Mouse (Mus musculus) MEL (cell line): ENCODE data around the gene Rfc4. TPM values are rescaled to one million over a fixed set of nuclear protein-coding genes. Genes with fewer than 3 reads are reported as not detected.

Source experiments
- DNase-seq: peaks from one replicate; pipeline ENCODE4 v3.0.0; 2011; ENCODE audit warnings: low read depth, low spot score
- H3K27ac ChIP-seq: 2 replicates; pipeline ENCODE4 v1.5.1; 2012; ENCODE audit warnings: low read depth, mild to moderate bottlenecking, control low read depth, low read length, moderate library complexity; ENCODE audit not compliant: control insufficient read depth
- H3K27me3 ChIP-seq, 2 experiments: fragments of 150-350 bp in 1 of 2; sonication (generic) in 1 of 2; 2 replicates each; pipeline ENCODE4 v1.6.1; 2012; ENCODE audit warnings: low read length in 2 of 2, mild to moderate bottlenecking in 2 of 2, improper control_type of control experiment in 1 of 2, moderate library complexity in 1 of 2; ENCODE audit not compliant: insufficient read depth in 2 of 2, control insufficient read depth in 1 of 2
- H3K36me3 ChIP-seq, 2 experiments: 2 replicates each; pipeline ENCODE4 v1.6.1; 2012 to 2014; ENCODE audit warnings: low read length in 2 of 2, improper control_type of control experiment in 1 of 2, inconsistent platforms in 1 of 2, mild to moderate bottlenecking in 1 of 2; ENCODE audit not compliant: insufficient read depth in 2 of 2, control insufficient read depth in 1 of 2
- H3K4me1 ChIP-seq, 2 experiments: fragments of 150-350 bp in 1 of 2; sonication (generic) in 1 of 2; 2 replicates each; pipeline ENCODE4 v1.6.1; 2012; ENCODE audit warnings: low read length in 2 of 2, improper control_type of control experiment in 1 of 2, mild to moderate bottlenecking in 1 of 2; ENCODE audit not compliant: insufficient read depth in 2 of 2, control insufficient read depth in 1 of 2
- H3K4me3 ChIP-seq, 2 experiments: fragments of 150-350 bp in 1 of 2; sonication (generic) in 1 of 2; 2 replicates each; pipeline ENCODE4 v1.5.1; 2012; ENCODE audit warnings: low read depth in 2 of 2, low read length in 2 of 2, mild to moderate bottlenecking in 2 of 2, moderate library complexity in 2 of 2, control low read depth in 1 of 2, improper control_type of control experiment in 1 of 2; ENCODE audit not compliant: control insufficient read depth in 1 of 2, insufficient read depth in 1 of 2
- H3K79me2 ChIP-seq: 2 replicates; pipeline ENCODE4 v1.6.1; 2012; ENCODE audit warnings: mild to moderate bottlenecking, low read length, moderate library complexity; ENCODE audit not compliant: control insufficient read depth, poor library complexity, insufficient read depth
- H3K9ac ChIP-seq: 2 replicates; pipeline ENCODE4 v1.6.1; 2012; ENCODE audit warnings: low read depth, mild to moderate bottlenecking, control low read depth, low read length, moderate library complexity; ENCODE audit not compliant: control insufficient read depth, poor library complexity, severe bottlenecking
- H3K9me3 ChIP-seq: fragments of 150-350 bp; sonication (generic); replicated peaks from 2 replicates; pipeline ENCODE4 v1.6.1; 2012; ENCODE audit warnings: mild to moderate bottlenecking, low read length, improper control_type of control experiment, moderate library complexity; ENCODE audit not compliant: insufficient read depth
- BHLHE40 ChIP-seq: IDR thresholded peaks from 2 replicates; pipeline ENCODE4 v1.6.1; 2012; ENCODE audit warnings: low read depth, mild to moderate bottlenecking, inconsistent platforms, low read length, improper control_type of control experiment, borderline replicate concordance
- CHD1 ChIP-seq: IDR thresholded peaks from 2 replicates; pipeline ENCODE4 v1.6.1; 2012; ENCODE audit warnings: low read depth, mild to moderate bottlenecking, inconsistent platforms, low read length, improper control_type of control experiment
- CTCF ChIP-seq, 3 experiments: IDR thresholded peaks in 2 of 3; conservative IDR thresholded peaks in 1 of 3; 2 replicates each; pipeline ENCODE4 v1.5.1; 2011 to 2012; ENCODE audit warnings: low read length in 3 of 3, low read depth in 2 of 3, mild to moderate bottlenecking in 2 of 3, improper control_type of control experiment in 1 of 3, inconsistent platforms in 1 of 3, mixed read lengths in 1 of 3, moderate library complexity in 1 of 3; ENCODE audit not compliant: control insufficient read depth in 1 of 3, insufficient read depth in 1 of 3, poor library complexity in 1 of 3, severe bottlenecking in 1 of 3
- EP300 ChIP-seq, 2 experiments: IDR thresholded peaks; 2 replicates each; pipeline ENCODE4 v1.6.1; 2011; ENCODE audit warnings: improper control_type of control experiment in 2 of 2, low read length in 2 of 2, low read depth in 1 of 2, mild to moderate bottlenecking in 1 of 2
- HCFC1 ChIP-seq: IDR thresholded peaks from 2 replicates; pipeline ENCODE4 v1.6.1; 2012; ENCODE audit warnings: low read depth, mild to moderate bottlenecking, inconsistent platforms, low read length, improper control_type of control experiment, moderate library complexity
- KAT2A ChIP-seq: conservative IDR thresholded peaks from 2 replicates; pipeline ENCODE4 v1.6.1; 2012; ENCODE audit warnings: low read depth, low read length, improper control_type of control experiment, inconsistent platforms
- MAX ChIP-seq: IDR thresholded peaks from 2 replicates; pipeline ENCODE4 v1.6.1; 2011; ENCODE audit warnings: low read length, improper control_type of control experiment
- MEF2A ChIP-seq: IDR thresholded peaks from 2 replicates; pipeline ENCODE4 v1.6.1; 2014; ENCODE audit warnings: low read depth, mild to moderate bottlenecking, inconsistent platforms, low read length, improper control_type of control experiment; ENCODE audit not compliant: poor library complexity, insufficient replicate concordance, severe bottlenecking; ENCODE audit errors: extremely low read depth
- MYC ChIP-seq: IDR thresholded peaks from 2 replicates; pipeline ENCODE4 v1.6.1; 2011; ENCODE audit warnings: low read depth, mild to moderate bottlenecking, low read length, improper control_type of control experiment, moderate library complexity
- NRF1 ChIP-seq: IDR thresholded peaks from 2 replicates; pipeline ENCODE4 v1.6.1; 2014; ENCODE audit warnings: low read depth, mild to moderate bottlenecking, inconsistent platforms, low read length, improper control_type of control experiment, moderate library complexity; ENCODE audit not compliant: poor library complexity, insufficient read depth, severe bottlenecking
- POLR2AphosphoS5 ChIP-seq: IDR thresholded peaks from 2 replicates; pipeline ENCODE4 v1.6.1; 2012; ENCODE audit warnings: low read depth, borderline replicate concordance, mild to moderate bottlenecking, inconsistent platforms, low read length, moderate library complexity, mixed read lengths
- RAD21 ChIP-seq: IDR thresholded peaks from 2 replicates; pipeline ENCODE4 v1.6.1; 2011; ENCODE audit warnings: mild to moderate bottlenecking, low read depth, low read length, improper control_type of control experiment
- SMC3 ChIP-seq: IDR thresholded peaks from 2 replicates; pipeline ENCODE4 v1.6.1; 2011; ENCODE audit warnings: low read depth, low read length, improper control_type of control experiment
- TAL1 ChIP-seq: IDR thresholded peaks from 2 replicates; pipeline ENCODE4 v1.6.1; 2012; ENCODE audit warnings: mild to moderate bottlenecking, inconsistent platforms, low read length, moderate library complexity, mixed read lengths
- TBP ChIP-seq: IDR thresholded peaks from 2 replicates; pipeline ENCODE4 v1.8.0; 2011; ENCODE audit warnings: low read depth, low read length, improper control_type of control experiment
- USF2 ChIP-seq, 2 experiments: IDR thresholded peaks; 2 replicates each; pipeline ENCODE4 v1.6.1; 2011 to 2012; ENCODE audit warnings: improper control_type of control experiment in 2 of 2, low read length in 2 of 2, borderline replicate concordance in 1 of 2, inconsistent platforms in 1 of 2, low read depth in 1 of 2, mild to moderate bottlenecking in 1 of 2; ENCODE audit not compliant: insufficient read depth in 1 of 2
- polyA plus RNA-seq, 2 experiments: library from polyadenylated mRNA; stranded (reverse) in 1 of 2; unstranded in 1 of 2; fragments of >175 nt in 1 of 2; fragments of >200 nt in 1 of 2; gene quantifications; 2 replicates each; pipeline versions ENCODE4 v1.2.1 to v1.2.4; 2012; ENCODE audit warnings: low replicate concordance in 2 of 2, low read depth in 1 of 2; ENCODE audit not compliant: insufficient read length in 2 of 2, insufficient read depth in 1 of 2, missing spikeins in 1 of 2
- total RNA-seq: library from RNA; depleted of rRNA; stranded (reverse); fragments of 300-350 nt; gene quantifications from 2 replicates; pipeline ENCODE4 v1.2.3, GENCODE M21; 2012

The Rfc4 gene
- total and polyA plus RNA-seq, 3 experiments = 52.1 to 93.2 TPM; not detected in 1

- H3K9me3 ChIP-seq = no peaks in the 10 kb centered on the region
- H3K9ac ChIP-seq = peak overlapping the region; percentile 94
- peak overlapping the region; percentile 70 for H3K27ac ChIP-seq
- DNase-seq = no peak
- peaks cover 29% of the 10 kb centered on the region for H3K79me2 ChIP-seq
- H3K36me3 ChIP-seq = peaks cover 13 to 15% of the 10 kb centered on the region in 2 experiments
- no peak for TF ChIP-seq NRF1
- 0 out of 2 replicates have a peak, but pooled peaks have one; percentile 30 for TF ChIP-seq MYC
- H3K4me1 ChIP-seq = peaks cover 0 to 13% of the 10 kb centered on the region in 2 experiments; a peak in 2 of 4 replicates
- peak overlapping the region; percentile 70 to 71 for H3K4me3 ChIP-seq
- H3K27me3 ChIP-seq = no peaks in the 10 kb centered on the region
These were observed 245 bp downstream of the Rfc4 start for GRCm38 (mm10) chr16:23127311-23127672.

DNA sequence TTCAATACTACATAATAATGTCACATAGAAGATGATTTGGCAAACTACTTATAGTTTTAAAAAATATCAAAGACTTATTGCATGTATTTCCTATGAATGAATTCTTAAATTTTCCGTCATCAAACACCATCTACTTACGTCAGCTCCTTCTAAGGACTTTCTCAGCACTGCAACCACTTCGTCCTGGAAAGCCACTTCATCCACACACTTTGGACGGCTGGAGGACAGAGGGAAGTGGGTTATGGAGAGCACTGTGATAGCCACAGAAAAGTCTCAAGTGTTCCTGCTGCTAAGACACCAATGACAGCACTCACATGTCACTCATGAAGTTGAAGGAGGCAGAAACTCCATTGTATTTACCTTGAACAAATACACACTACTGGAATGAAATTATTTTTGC lies 3.1 kb downstream of the Rfc4 start:
- Histone ChIP-seq H3K36me3 (peaks cover 15 to 19% of the 10 kb centered on the region in 2 experiments), H3K27me3 (no peaks in the 10 kb centered on the region), H3K79me2 (peaks cover 30% of the 10 kb centered on the region)

DNA sequence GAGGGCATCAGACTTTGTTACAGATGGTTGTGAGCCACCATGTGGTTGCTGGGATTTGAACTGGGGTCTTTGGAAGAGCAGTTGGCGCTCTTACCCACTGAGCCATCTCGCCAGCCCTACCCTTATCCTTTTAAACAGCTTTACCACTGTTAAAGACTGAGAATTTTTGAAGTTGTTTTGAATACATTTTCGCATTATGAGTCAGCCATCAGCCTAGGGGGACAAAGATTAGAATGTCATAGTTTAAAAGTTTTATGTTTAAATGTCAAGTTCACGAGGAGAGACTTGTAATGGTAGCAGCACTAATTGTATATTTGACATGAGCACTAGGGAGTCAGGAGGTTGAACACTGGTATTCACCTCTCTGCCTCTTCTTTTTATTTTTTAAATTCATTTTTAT lies 4.4 kb downstream of the Rfc4 start:
- TF ChIP-seq CHD1 = no peak
- TF ChIP-seq CTCF (IDR thresholded peaks at IDR 0.05 in 2 of 3, conservative IDR thresholded peaks at IDR 0.05 in 1 of 3; ENCODE audit: control insufficient read depth in 1 of 3, insufficient read depth in 1 of 3, low read depth in 2 of 3, low read length in 3 of 3, poor library complexity in 1 of 3, severe bottlenecking in 1 of 3) = peak in 1 of 3 experiments; percentile 31; a peak in 2 of 6 replicates
- Histone ChIP-seq H3K27ac (no peak overlapping the region), H3K9me3 (no peaks in the 10 kb centered on the region), H3K4me3 (no peak overlapping the region), H3K27me3 (no peaks in the 10 kb centered on the region), H3K4me1 (peaks cover 0 to 5% of the 10 kb centered on the region in 2 experiments; a peak in 2 of 4 replicates), H3K9ac (no peak overlapping the region), H3K79me2 (peaks cover 23% of the 10 kb centered on the region), H3K36me3 (peaks cover 11 to 21% of the 10 kb centered on the region in 2 experiments)
- no peak for DNase-seq

More for the DNA sequence above, 3.1 kb downstream of the Rfc4 start:
- no peak for DNase-seq
- TF ChIP-seq BHLHE40 (no peak), HCFC1 (no peak), USF2 (IDR thresholded peaks at IDR 0.05; ENCODE audit: borderline replicate concordance in 1 of 2, insufficient read depth in 1 of 2, low read depth in 1 of 2, low read length in 2 of 2) (no peak), POLR2AphosphoS5 (no peak), EP300 (IDR thresholded peaks at IDR 0.05; ENCODE audit: low read depth in 1 of 2, low read length in 2 of 2) (no peak), SMC3 (no peak), MAX (no peak), MEF2A (no peak), KAT2A (no peak), TBP (no peak), TAL1 (no peak), NRF1 (no peak), RAD21 (no peak)
- TF ChIP-seq, all 39 proteins: peak for 0
- Histone ChIP-seq H3K9me3 (no peaks in the 10 kb centered on the region), H3K27ac (no peak overlapping the region), H3K9ac (no peak overlapping the region), H3K4me1 (peaks cover 0 to 13% of the 10 kb centered on the region in 2 experiments; a peak in 2 of 4 replicates), H3K4me3 (no peak overlapping the region)
